Mouse (Mus musculus): ENCODE data around the gene Nr6a1. TPM values are rescaled to one million over a fixed set of nuclear protein-coding genes. Genes with fewer than 3 reads are reported as not detected.
A peak's percentile ranks its signal among the peaks of the same experiment; 100 is the strongest.

Gene Nr6a1
- polyA plus RNA-seq, 1 experiment from 2014 or later, result 4.4 TPM

- no peak overlapping the region for H3K4me2 ChIP-seq
- H3K36me3 ChIP-seq (ENCODE audit: control insufficient read depth, insufficient read depth, low read length), result peaks cover 4% of the 10 kb centered on the region; the same call in 1 of the 2 replicates
- ATAC-seq (ENCODE audit: low FRiP score) (0 out of 2 replicates have a peak, but pooled peaks have one; percentile 57), DNase-seq (ENCODE audit: low spot score, missing footprints) (no peak)
- WGBS, result 58% methylated on average over 4 of the region's 4 CpGs
- no peaks in the 10 kb centered on the region for H3K27me3 ChIP-seq (ENCODE audit: control insufficient read depth, insufficient read depth, low read length)
- H3K9ac ChIP-seq (ENCODE audit: low read length), result no peak overlapping the region
- H3K9me3 ChIP-seq (ENCODE audit: control insufficient read depth, low read length), result no peaks in the 10 kb centered on the region
- no peaks in the 10 kb centered on the region for H3K4me1 ChIP-seq (ENCODE audit: control insufficient read depth, insufficient read depth, low read length)
- H3K4me3 ChIP-seq (ENCODE audit: low read depth, low read length), result no peak overlapping the region
- no peak overlapping the region for H3K27ac ChIP-seq (ENCODE audit: low read depth, low read length)
These were observed 63.5 kb downstream of the Nr6a1 start for GRCm38 (mm10) chr2:38864011-38864410.

- no peak overlapping the region for H3K4me3 ChIP-seq (ENCODE audit: low read depth, low read length)
These were observed 75.7 kb downstream of the Nr6a1 start for GRCm38 (mm10) chr2:38851797-38852196.

DNA sequence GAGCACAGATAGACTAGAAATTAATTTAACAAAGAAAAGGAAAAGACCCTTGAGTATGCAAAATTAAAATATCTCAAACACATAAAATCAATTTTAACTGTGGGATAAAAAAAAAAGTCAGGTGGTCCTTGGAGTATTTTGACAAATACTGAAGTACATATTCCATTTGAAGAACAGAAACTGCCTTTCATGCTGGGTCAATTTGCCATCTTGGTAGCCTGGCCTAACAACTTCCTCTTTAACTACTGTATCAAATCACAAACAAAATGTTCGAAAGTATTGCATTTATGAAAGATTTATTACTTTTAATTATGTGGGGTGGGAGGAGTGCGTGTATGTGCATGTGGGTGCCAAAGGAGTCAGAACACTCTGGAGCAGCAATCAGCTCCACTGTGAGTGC is 81.2 kb downstream of the Nr6a1 start:
- 91% methylated on average over 2 of the region's 2 CpGs for WGBS
- DNase-seq (ENCODE audit: low spot score, missing footprints) (no peak), ATAC-seq (ENCODE audit: low FRiP score) (no peak)
- no peak overlapping the region for H3K4me2 ChIP-seq
- H3K27me3 ChIP-seq (ENCODE audit: control insufficient read depth, insufficient read depth, low read length), result no peaks in the 10 kb centered on the region
- H3K4me1 ChIP-seq (ENCODE audit: control insufficient read depth, insufficient read depth, low read length), result no peaks in the 10 kb centered on the region
- H3K27ac ChIP-seq (ENCODE audit: low read depth, low read length), result no peak overlapping the region
- no peak overlapping the region for H3K9ac ChIP-seq (ENCODE audit: low read length)
- no peaks in the 10 kb centered on the region for H3K9me3 ChIP-seq (ENCODE audit: control insufficient read depth, low read length)
- H3K4me3 ChIP-seq (ENCODE audit: low read depth, low read length), result no peak overlapping the region
- peaks cover 5% of the 10 kb centered on the region; the same call in 1 of the 2 replicates for H3K36me3 ChIP-seq (ENCODE audit: control insufficient read depth, insufficient read depth, low read length)

More at GRCm38 (mm10) chr2:38851797-38852196, 75.7 kb downstream of the Nr6a1 start:
- 92% methylated on average over 1 of the region's 1 CpGs for WGBS
- H3K4me1 ChIP-seq (ENCODE audit: control insufficient read depth, insufficient read depth, low read length), result no peaks in the 10 kb centered on the region
- H3K36me3 ChIP-seq (ENCODE audit: control insufficient read depth, insufficient read depth, low read length), result peaks cover 7% of the 10 kb centered on the region; the same call in 1 of the 2 replicates
- H3K9me3 ChIP-seq (ENCODE audit: control insufficient read depth, low read length), result no peaks in the 10 kb centered on the region
- ATAC-seq (ENCODE audit: low FRiP score) (no peak), DNase-seq (ENCODE audit: low spot score, missing footprints) (no peak)
- no peaks in the 10 kb centered on the region for H3K27me3 ChIP-seq (ENCODE audit: control insufficient read depth, insufficient read depth, low read length)
- no peak overlapping the region for H3K4me2 ChIP-seq
- H3K27ac ChIP-seq (ENCODE audit: low read depth, low read length), result no peak overlapping the region
- H3K9ac ChIP-seq (ENCODE audit: low read length), result no peak overlapping the region

DNA sequence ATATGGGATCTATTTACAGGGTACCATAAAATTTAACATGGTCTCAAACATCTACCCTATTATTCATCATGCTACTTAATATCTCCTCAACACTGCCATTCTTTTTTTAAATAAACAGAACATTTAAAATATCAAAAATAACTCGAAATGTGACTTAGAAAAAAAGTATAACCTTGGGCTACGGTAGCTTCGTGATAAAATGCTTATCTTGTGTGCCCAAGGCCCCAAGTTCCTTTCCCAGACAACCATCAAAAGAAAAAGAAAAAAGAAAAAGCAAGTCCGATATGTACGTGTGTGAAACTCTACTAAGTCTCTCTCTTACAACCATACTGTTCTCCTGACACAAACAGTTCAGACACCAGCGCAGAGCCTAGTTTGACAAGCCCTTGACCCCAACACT is 92.0 kb downstream of the Nr6a1 start:
- Histone ChIP-seq H3K9ac (ENCODE audit: low read length) (no peak overlapping the region), H3K36me3 (ENCODE audit: control insufficient read depth, insufficient read depth, low read length) (peaks cover 4% of the 10 kb centered on the region; the same call in 1 of the 2 replicates), H3K9me3 (ENCODE audit: control insufficient read depth, low read length) (no peaks in the 10 kb centered on the region), H3K4me3 (ENCODE audit: low read depth, low read length) (no peak overlapping the region), H3K4me2 (no peak overlapping the region), H3K27me3 (ENCODE audit: control insufficient read depth, insufficient read depth, low read length) (no peaks in the 10 kb centered on the region), H3K4me1 (ENCODE audit: control insufficient read depth, insufficient read depth, low read length) (no peaks in the 10 kb centered on the region), H3K27ac (ENCODE audit: low read depth, low read length) (no peak overlapping the region)
- WGBS, result 89% methylated on average over 6 of the region's 6 CpGs
- ATAC-seq (ENCODE audit: low FRiP score) (no peak), DNase-seq (ENCODE audit: low spot score, missing footprints) (no peak)

DNA sequence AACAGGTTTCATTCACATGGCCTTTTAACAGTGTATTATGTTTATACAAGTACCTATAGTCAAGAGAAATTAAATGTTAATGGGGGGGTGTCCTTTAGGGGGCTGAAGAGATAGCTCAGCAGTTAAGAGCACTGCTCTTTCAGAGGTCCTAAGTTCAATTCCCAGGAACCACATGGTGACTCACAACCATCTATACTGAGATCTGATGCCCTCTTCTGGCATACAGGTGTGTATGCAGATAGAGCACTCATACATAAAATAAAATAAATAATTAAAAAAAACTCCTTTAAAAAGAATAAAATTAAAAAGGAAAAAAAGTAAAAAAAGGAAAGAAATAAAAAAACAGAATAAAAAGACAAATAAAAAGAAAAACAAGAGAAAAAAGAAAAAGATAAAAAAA is 95.5 kb downstream of the Nr6a1 start:
- no peaks in the 10 kb centered on the region for H3K36me3 ChIP-seq (ENCODE audit: control insufficient read depth, insufficient read depth, low read length)
- H3K4me3 ChIP-seq (ENCODE audit: low read depth, low read length), result no peak overlapping the region
- H3K27me3 ChIP-seq (ENCODE audit: control insufficient read depth, insufficient read depth, low read length), result no peaks in the 10 kb centered on the region
- ATAC-seq (ENCODE audit: low FRiP score), result no peak
- H3K9ac ChIP-seq (ENCODE audit: low read length), result no peak overlapping the region
- no peak overlapping the region for H3K4me2 ChIP-seq
- H3K4me1 ChIP-seq (ENCODE audit: control insufficient read depth, insufficient read depth, low read length), result peaks cover 8% of the 10 kb centered on the region
- H3K27ac ChIP-seq (ENCODE audit: low read depth, low read length), result no peak overlapping the region
- H3K9me3 ChIP-seq (ENCODE audit: control insufficient read depth, low read length), result no peaks in the 10 kb centered on the region
- no peak for DNase-seq (ENCODE audit: low spot score, missing footprints)

DNA sequence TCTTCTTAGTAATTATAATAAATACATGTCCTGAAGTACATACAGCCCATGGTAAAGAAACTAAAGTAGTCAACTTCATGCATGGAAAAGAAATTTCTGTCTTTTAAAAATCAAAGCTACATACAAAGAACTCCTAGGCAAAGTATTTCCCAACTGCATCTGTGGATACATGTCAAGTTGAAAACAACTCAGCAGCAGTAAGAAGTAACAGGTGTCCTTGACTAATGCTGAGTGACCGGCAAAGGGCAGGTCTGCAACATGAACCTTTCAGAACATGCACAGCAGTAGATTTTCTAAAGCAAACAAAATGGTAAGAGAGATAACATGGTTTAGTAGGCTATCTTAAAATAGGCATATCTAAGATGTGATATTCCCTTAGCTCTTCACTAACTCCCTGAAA is 98.0 kb downstream of the Nr6a1 start:
- Histone ChIP-seq H3K36me3 (ENCODE audit: control insufficient read depth, insufficient read depth, low read length) (no peaks in the 10 kb centered on the region), H3K4me2 (no peak overlapping the region), H3K27ac (ENCODE audit: low read depth, low read length) (no peak overlapping the region), H3K27me3 (ENCODE audit: control insufficient read depth, insufficient read depth, low read length) (no peaks in the 10 kb centered on the region), H3K9me3 (ENCODE audit: control insufficient read depth, low read length) (no peaks in the 10 kb centered on the region), H3K9ac (ENCODE audit: low read length) (no peak overlapping the region), H3K4me3 (ENCODE audit: low read depth, low read length) (no peak overlapping the region), H3K4me1 (ENCODE audit: control insufficient read depth, insufficient read depth, low read length) (peaks cover 8% of the 10 kb centered on the region)
- ATAC-seq (ENCODE audit: low FRiP score) (no peak), DNase-seq (ENCODE audit: low spot score, missing footprints) (no peak)
- WGBS, result 79% methylated on average over 1 of the region's 1 CpGs

DNA sequence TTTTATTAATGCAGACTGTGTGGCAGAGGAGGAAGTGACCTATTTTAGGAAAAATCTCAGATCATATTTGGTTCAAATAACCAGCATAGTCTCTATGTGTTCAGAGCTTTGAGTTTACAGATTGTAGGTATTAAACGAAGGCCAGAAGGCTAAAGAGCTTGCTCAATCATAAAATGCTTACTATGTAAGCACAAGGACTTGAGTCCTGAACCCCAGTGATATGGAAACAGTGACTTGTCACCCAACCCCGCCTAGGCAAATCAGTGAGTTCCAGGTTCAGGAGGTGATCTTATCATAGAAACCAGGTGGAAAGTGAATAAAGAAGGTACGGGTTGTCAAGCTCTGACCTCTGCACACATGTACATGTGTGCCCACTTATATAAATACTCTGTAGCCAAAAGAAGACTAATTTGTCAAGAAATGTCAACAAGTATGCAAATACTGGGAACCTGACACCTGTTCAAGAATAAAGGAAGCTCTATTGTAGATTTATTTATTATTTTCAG is 99.6 kb downstream of the Nr6a1 start:
- Histone ChIP-seq H3K27me3 (ENCODE audit: control insufficient read depth, insufficient read depth, low read length) (no peaks in the 10 kb centered on the region), H3K27ac (ENCODE audit: low read depth, low read length) (no peak overlapping the region), H3K4me3 (ENCODE audit: low read depth, low read length) (no peak overlapping the region), H3K9me3 (ENCODE audit: control insufficient read depth, low read length) (no peaks in the 10 kb centered on the region), H3K4me2 (no peak overlapping the region), H3K9ac (ENCODE audit: low read length) (no peak overlapping the region), H3K36me3 (ENCODE audit: control insufficient read depth, insufficient read depth, low read length) (no peaks in the 10 kb centered on the region), H3K4me1 (ENCODE audit: control insufficient read depth, insufficient read depth, low read length) (peaks cover 8% of the 10 kb centered on the region)
- 88% methylated on average over 3 of the region's 3 CpGs for WGBS
- ATAC-seq (ENCODE audit: low FRiP score) (no peak), DNase-seq (ENCODE audit: low spot score, missing footprints) (no peak)

GRCm38 (mm10) chr2:38826189-38826588 is 101.3 kb downstream of the Nr6a1 start:
- H3K36me3 ChIP-seq (ENCODE audit: control insufficient read depth, insufficient read depth, low read length), result no peaks in the 10 kb centered on the region
- DNase-seq (ENCODE audit: low spot score, missing footprints) (peak; percentile 90), ATAC-seq (ENCODE audit: low FRiP score) (no peak)
- H3K4me3 ChIP-seq (ENCODE audit: low read depth, low read length), result peak overlapping the region; percentile 5; the same call in 1 of the 2 replicates
- no peaks in the 10 kb centered on the region for H3K9me3 ChIP-seq (ENCODE audit: control insufficient read depth, low read length)
- H3K27ac ChIP-seq (ENCODE audit: low read depth, low read length), result 0 out of 2 replicates have a peak overlapping the region, but pooled peaks have one; percentile 52
- H3K4me1 ChIP-seq (ENCODE audit: control insufficient read depth, insufficient read depth, low read length), result peaks cover 11% of the 10 kb centered on the region
- H3K27me3 ChIP-seq (ENCODE audit: control insufficient read depth, insufficient read depth, low read length), result no peaks in the 10 kb centered on the region
- no peak overlapping the region for H3K9ac ChIP-seq (ENCODE audit: low read length)
- peak overlapping the region; percentile 41 for H3K4me2 ChIP-seq

- no peaks in the 10 kb centered on the region for H3K36me3 ChIP-seq (ENCODE audit: control insufficient read depth, insufficient read depth, low read length)
- peak; percentile 73 for ATAC-seq (ENCODE audit: low FRiP score)
These were observed 102.4 kb downstream of the Nr6a1 start for GRCm38 (mm10) chr2:38824791-38825768.

More at GRCm38 (mm10) chr2:38824791-38825768, 102.4 kb downstream of the Nr6a1 start:
- peak overlapping the region; percentile 98 for H3K27ac ChIP-seq (ENCODE audit: low read depth, low read length)
- peak overlapping the region; percentile 57 for H3K4me2 ChIP-seq
- H3K9me3 ChIP-seq (ENCODE audit: control insufficient read depth, low read length), result no peaks in the 10 kb centered on the region
- 7% methylated on average over 15 of the region's 15 CpGs for WGBS
- no peaks in the 10 kb centered on the region for H3K27me3 ChIP-seq (ENCODE audit: control insufficient read depth, insufficient read depth, low read length)
- peak; percentile 97 for DNase-seq (ENCODE audit: low spot score, missing footprints)
- peak overlapping the region; percentile 44 for H3K4me3 ChIP-seq (ENCODE audit: low read depth, low read length)
- H3K9ac ChIP-seq (ENCODE audit: low read length), result peak overlapping the region; percentile 70
- H3K4me1 ChIP-seq (ENCODE audit: control insufficient read depth, insufficient read depth, low read length), result peaks cover 11% of the 10 kb centered on the region

Measured in midbrain, embryonic 11.5 days (tissue).